Mouse (Mus musculus) brain, adult 2 months (tissue): ENCODE measurements at regions not wholly inside any gene's neighbourhood (a gene's known extent, or its start where the extent isn't known, plus 50 kb on each side); places are given as distances from the start of the nearest gene placed in this dataset.
A peak's percentile ranks its signal among the peaks of the same experiment; 100 is the strongest.
"Not testable (repeated sequence)": the region's sequence is repeated elsewhere in the genome, so short reads cannot be mapped to it uniquely, and the experiment has no call there.

ENCODE experiments used
- DNase-seq: peaks from one replicate; pipeline ENCODE4 v3.0.0; 2011; ENCODE audit warnings: low read depth, low spot score

GRCm38 (mm10) chr3:56980593-56981304 lies 321.0 kb downstream of the Tm4sf1 start:
- DNase-seq: no peak

GRCm38 (mm10) chr3:56966008-56966407 lies 335.8 kb downstream of the Tm4sf1 start:
- peak; percentile 77 for DNase-seq

- peak; percentile 17 for DNase-seq
Observed at GRCm38 (mm10) chr3:56965444-56965843, 336.3 kb downstream of the Tm4sf1 start.

- DNase-seq: peak; percentile 68
Observed at GRCm38 (mm10) chr3:56964156-56964555, 337.6 kb downstream of the Tm4sf1 start.

GRCm38 (mm10) chr3:56963251-56963650 lies 338.5 kb downstream of the Tm4sf1 start:
- peak; percentile 81 for DNase-seq

GRCm38 (mm10) chr3:56962248-56963013 lies 339.4 kb downstream of the Tm4sf1 start:
- DNase-seq: peak; percentile 97

GRCm38 (mm10) chr3:56956978-56957377 lies 344.8 kb downstream of the Tm4sf1 start:
- no peak for DNase-seq

- no peak for DNase-seq
Observed at GRCm38 (mm10) chr3:56955799-56956121, 346.0 kb downstream of the Tm4sf1 start.

- DNase-seq: no peak
Observed at GRCm38 (mm10) chr3:56955098-56955798, 346.5 kb downstream of the Tm4sf1 start.

- not testable (repeated sequence) for DNase-seq
Observed at GRCm38 (mm10) chr3:56942557-56942956, 359.2 kb downstream of the Tm4sf1 start.

- not testable (repeated sequence) for DNase-seq
Observed at GRCm38 (mm10) chr3:56928940-56929339, 372.8 kb downstream of the Tm4sf1 start.

GRCm38 (mm10) chr3:56898491-56898890 lies 403.3 kb downstream of the Tm4sf1 start:
- DNase-seq: peak; percentile 6

- DNase-seq: no peak
Observed at GRCm38 (mm10) chr3:56877062-56877461, 424.7 kb downstream of the Tm4sf1 start.

- DNase-seq: peak; percentile 68
Observed at GRCm38 (mm10) chr3:56863591-56863990, 438.2 kb downstream of the Tm4sf1 start.

GRCm38 (mm10) chr3:56859841-56860240 lies 441.9 kb downstream of the Tm4sf1 start:
- DNase-seq: no peak

- no peak for DNase-seq
Observed at GRCm38 (mm10) chr3:56845462-56845770, 456.4 kb downstream of the Tm4sf1 start.

- DNase-seq: peak; percentile 52
Observed at GRCm38 (mm10) chr3:56844681-56845461, 456.9 kb downstream of the Tm4sf1 start.

GRCm38 (mm10) chr3:56837176-56837575 lies 464.6 kb downstream of the Tm4sf1 start:
- no peak for DNase-seq

- DNase-seq: no peak
Observed at GRCm38 (mm10) chr3:56830315-56831097, 471.3 kb downstream of the Tm4sf1 start.

GRCm38 (mm10) chr3:56824157-56824556 lies 477.6 kb downstream of the Tm4sf1 start:
- no peak for DNase-seq

- no peak for DNase-seq
Observed at GRCm38 (mm10) chr3:56810548-56811071, 491.2 kb downstream of the Tm4sf1 start.
